Mouse (Mus musculus) Patski (cell line): Measurements from ENCODE around the gene Mpig6b. TPM values are rescaled to one million over a fixed set of nuclear protein-coding genes. Genes with fewer than 3 reads are reported as not detected.

ENCODE experiments used
- ATAC-seq: fragments of 100-300 bp; one replicate; pipeline ENCODE4 v1.8.0; 2021
- CTCF ChIA-PET: fragments of 350-600 bp; sonication (Branson Sonifier 250); formaldehyde crosslinking; loops from one replicate; lab custom pipeline; 2022; ENCODE audit warnings: inconsistent platforms; lab: Charles Lee
- POLR2A ChIA-PET: fragments of 350-600 bp; sonication (Branson Sonifier 250); formaldehyde crosslinking; loops from one replicate; lab custom pipeline; 2022; ENCODE audit warnings: antibody characterized with exemption, inconsistent platforms; lab: Charles Lee
- DNase-seq: peaks from one replicate; pipeline ENCODE4 v3.0.0-alpha.2; 2011; ENCODE audit warnings: low read depth, low spot score
- H3K27me3 ChIP-seq: fragments of 371-371 bp; one replicate; pipeline ENCODE4 v1.5.1; 2021
- CTCF ChIP-seq: fragments of 100-300 bp; IDR thresholded peaks from one replicate; pipeline ENCODE4 v1.5.1; 2021
- in situ Hi-C: fragments of 300-500 bp; cut with MboI; formaldehyde crosslinking; loops from 3 replicates; pipeline ENCODE4 v1.11.1; 2018; ENCODE audit warnings: low pct_unique_long_range_greater_than_20kb, mixed read lengths
- polyA plus RNA-seq: library from polyadenylated mRNA; unstranded; gene quantifications from one replicate; pipeline ENCODE4 v1.2.3, GENCODE M21; 2021

Mpig6b gene
- polyA plus RNA-seq, 1 experiment from 2014 or later = not detected

DNA sequence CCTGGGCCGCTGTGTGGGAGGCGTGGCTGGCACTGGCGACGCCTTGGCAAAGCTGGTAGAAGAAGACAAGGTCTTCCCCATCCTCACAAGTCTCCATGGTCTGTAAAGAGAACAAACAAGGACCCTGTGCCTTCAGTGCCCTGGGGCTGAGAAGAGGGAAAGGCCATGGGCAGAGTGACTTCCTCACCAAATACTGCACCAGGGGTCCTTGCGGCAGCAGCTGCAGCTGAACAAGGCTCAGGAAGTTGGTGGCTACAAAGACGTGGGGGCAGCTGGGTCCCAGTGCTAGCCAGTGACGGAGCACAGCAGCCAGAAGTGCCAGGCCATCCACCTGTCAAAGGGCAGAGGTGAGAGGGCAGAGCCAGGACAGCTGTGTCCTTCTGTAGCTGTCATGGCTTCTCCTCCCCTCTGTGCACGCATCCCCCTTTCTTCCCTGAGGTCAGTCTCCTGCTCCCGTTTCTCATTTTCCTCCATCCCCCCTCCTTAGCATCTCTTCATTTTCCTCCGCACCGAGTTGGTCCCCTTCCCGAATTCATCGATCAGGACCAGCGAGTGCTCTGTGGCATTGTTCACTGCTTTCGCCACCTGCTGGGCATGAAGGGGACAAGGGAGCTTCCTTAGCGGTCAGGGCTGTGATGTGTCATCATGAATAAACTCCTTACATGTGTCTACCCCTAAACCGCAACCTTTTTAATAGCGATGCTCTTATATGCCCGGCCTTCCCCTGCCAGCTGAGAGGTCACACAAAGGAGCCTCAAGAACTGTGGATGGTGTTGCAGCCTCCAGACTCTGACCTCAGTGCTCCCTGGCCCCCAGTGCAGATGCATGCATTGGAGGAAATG, 36.1 kb downstream of the Mpig6b start:
- TF ChIP-seq CTCF = no peak
- CTCF ChIA-PET = interaction anchor here (0.9 to 1.5 kb wide), 4 partner anchors 9 to 19 kb away, joined by 3 to 5 read pairs (median 4); partner anchors contain the start of gene Msh5
- no peaks in the 10 kb centered on the region for H3K27me3 ChIP-seq
- ATAC-seq (no peak), DNase-seq (no peak)
- in situ Hi-C loops = loop anchor here (5.0 kb wide), 1 partner anchor 57 kb away; the partner anchor contains the start of genes Abhd16a and Ly6g6f
- POLR2A ChIA-PET = interaction anchor here (0.5 to 1.3 kb wide), 5 partner anchors 18 to 153 kb away, joined by 3 to 4 read pairs (median 3); partner anchors contain the start of gene Clic1

DNA sequence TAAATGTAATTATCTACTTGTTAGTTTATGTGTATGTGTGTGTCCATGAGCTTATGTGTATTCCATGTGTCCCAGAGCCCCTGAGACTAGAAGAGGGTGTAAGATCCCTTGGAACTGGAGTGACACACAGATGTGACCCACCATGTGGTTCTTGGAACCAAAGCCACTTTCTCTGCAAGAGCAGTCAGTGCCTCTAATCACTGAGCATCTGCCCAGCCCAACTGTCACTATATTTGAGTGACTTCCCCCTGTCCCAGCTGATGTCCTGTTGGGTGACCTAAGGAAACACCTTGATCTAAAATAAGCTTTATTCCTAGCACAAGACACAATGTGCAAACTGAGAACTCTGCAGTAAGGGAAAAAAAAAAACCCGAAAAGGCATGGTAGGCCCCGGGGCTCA, 37.7 kb downstream of the Mpig6b start:
- in situ Hi-C loops = no loop called here
- no peak for TF ChIP-seq CTCF
- DNase-seq (no peak), ATAC-seq (no peak)
- POLR2A ChIA-PET = interaction anchor here (0.6 to 0.8 kb wide), 2 partner anchors 9 to 18 kb away, joined by 3 read pairs; partner anchors contain the start of gene Msh5
- H3K27me3 ChIP-seq = no peaks in the 10 kb centered on the region
- CTCF ChIA-PET = interaction anchor here (0.8 to 1.5 kb wide), 4 partner anchors 9 to 16 kb away, joined by 3 to 5 read pairs (median 3); no protein-coding TSS in a partner anchor

DNA sequence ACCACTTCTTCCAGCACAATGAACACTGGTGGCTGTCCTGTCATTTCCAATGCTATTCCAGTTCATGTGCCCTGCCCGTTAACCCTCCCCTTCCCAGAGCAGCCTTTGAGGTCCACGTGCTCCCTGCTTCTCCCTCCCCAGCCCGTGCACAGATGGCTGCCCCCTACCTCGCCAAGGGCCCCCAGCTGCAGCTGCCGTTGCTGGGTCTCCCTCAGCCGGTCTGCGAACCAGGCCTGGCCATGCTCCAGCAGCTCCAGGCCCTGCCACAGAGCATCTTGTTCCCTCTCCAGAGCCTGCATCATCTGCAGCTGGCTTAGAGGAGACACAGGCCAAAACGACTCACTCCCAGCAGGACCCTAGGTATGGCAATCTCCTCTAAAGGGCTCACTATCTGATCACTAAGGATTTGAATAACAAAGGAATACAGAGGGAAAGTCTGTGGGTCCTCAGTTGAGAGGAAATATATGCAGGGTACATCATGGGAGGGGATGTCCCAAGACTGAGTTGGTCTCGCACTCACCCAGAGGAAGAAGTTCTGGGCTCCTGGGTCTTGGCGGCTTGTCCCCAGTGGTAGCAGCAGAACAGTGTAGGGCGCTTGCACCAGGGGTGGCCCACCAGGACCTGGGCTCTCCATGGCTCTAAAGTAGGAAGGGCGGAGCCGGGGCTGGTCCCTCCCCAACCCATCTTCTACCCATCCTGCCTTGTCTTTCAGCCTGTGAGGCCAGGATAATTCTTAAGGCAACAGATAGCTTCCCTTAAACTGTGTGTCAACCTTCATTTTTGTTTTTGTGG, 38.5 kb downstream of the Mpig6b start, which contains the start of gene Sapcd1:
Sapcd1 (minus strand) TSS at position 740 of the 792 bp plus-strand sequence.
- in situ Hi-C loops = no loop called here
- ATAC-seq (no peak), DNase-seq (no peak)
- no peaks in the 10 kb centered on the region for H3K27me3 ChIP-seq
- POLR2A ChIA-PET = interaction anchor here (0.8 kb wide), 1 partner anchor 19 kb away, joined by 3 read pairs; the partner anchor contains the start of gene Msh5
- CTCF ChIA-PET = interaction anchor here (0.8 to 1.5 kb wide), 2 partner anchors 8 to 11 kb away, joined by 3 read pairs; no protein-coding TSS in a partner anchor
- TF ChIP-seq CTCF = no peak

DNA sequence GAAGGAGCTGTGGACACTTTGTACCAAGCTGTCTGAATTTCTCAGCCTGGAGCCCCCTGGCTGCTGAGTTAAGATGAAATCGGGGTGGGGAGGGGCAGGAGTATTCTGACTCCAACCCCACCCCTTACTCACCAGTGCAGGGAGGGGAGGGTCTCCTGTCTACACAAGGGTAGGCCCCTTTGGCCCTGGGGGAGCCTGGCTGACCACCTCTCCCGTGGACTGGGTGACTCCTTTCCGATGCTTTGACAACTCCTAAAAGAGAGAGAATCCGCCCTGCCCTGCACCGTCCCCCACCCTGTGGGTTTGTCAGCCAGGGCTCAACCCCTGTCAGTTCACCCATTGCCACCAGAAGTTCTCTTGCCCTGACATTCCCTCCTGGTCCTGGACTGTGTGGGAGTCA, 39.8 kb downstream of the Mpig6b start:
- DNase-seq (no peak), ATAC-seq (no peak)
- CTCF ChIA-PET = no interaction called here
- no peaks in the 10 kb centered on the region for H3K27me3 ChIP-seq
- POLR2A ChIA-PET = interaction anchor here (0.6 to 0.7 kb wide), 2 partner anchors 16 to 69 kb away, joined by 3 read pairs; no protein-coding TSS in a partner anchor
- in situ Hi-C loops = no loop called here
- no peak for TF ChIP-seq CTCF

DNA sequence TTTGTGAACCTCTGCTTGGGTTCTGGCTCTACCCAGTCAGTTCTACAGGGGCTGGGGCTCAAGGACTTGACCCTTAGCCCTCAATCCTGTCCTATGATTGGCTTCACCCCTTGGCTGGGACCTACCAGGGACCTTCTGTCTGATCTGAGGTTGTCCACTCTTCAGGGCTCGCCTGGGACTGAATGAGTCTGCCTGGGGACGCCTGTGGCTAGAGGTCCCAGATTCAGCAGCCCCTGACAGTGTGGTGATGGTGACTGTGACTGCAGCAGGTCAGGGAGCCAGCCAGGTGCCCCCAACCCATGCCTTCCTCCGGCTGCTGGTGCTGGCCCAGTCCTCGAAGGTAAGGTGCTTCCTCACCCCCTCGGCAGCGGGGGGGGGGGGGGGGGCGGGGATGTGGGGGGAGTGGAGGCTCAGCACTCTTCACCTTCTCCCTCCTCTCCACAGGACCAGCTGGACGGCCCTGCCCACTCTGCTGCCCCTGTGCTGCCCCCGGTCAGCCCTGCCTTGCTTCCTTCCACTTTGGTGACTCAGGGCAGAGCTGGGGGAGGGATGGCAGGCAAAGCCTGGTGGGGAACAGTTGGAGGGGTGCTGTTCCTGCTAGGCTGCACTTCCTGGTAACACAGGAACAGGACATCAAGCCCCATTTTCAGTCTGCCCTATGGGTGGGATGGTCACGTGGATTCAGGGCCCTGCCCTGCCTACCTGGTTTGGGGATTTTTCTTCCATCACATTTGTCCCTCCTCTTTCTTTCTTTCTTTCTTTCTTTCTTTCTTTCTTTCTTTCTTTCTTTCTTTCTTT, 41.1 kb downstream of the Mpig6b start:
- in situ Hi-C loops = loop anchor here (5.0 kb wide), 2 partner anchors 37 to 87 kb away; no protein-coding TSS in a partner anchor
- ATAC-seq = no peak

DNA sequence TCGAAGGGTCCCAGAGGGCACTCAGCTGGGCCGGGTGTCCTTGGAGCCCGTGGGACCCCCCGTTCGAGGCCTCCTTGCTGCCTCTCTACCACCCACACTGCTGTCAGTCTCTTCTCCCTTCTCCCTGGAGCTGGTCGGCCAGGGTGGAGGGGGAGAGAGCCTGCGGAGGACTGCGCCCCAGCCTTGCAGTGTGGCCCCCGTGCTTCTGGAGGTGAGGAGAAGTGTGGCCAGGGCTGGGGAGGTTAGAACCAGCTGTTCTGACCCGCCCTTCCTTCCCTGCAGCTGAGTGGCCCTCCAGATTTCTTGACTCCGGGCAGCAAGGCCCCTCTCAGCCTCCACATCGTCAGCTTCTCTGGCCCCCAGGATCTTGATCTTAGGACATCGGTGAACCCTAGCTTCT, 41.7 kb downstream of the Mpig6b start:
- no peak for TF ChIP-seq CTCF
- ATAC-seq (no peak), DNase-seq (no peak)
- ChIA-PET POLR2A (no interaction called here), CTCF (interaction anchor here (0.8 kb wide), 1 partner anchor 35 kb away, joined by 3 read pairs; the partner anchor contains the start of gene Ddah2)
- in situ Hi-C loops = loop anchor here (5.0 kb wide), 2 partner anchors 38 to 88 kb away; no protein-coding TSS in a partner anchor
- H3K27me3 ChIP-seq = no peaks in the 10 kb centered on the region

More for the DNA sequence above, 41.1 kb downstream of the Mpig6b start:
- H3K27me3 ChIP-seq = no peaks in the 10 kb centered on the region
- DNase-seq = no peak
- ChIA-PET CTCF (interaction anchor here (0.8 kb wide), 1 partner anchor 35 kb away, joined by 3 read pairs; the partner anchor contains the start of gene Ddah2), POLR2A (interaction anchor here (0.7 kb wide), 1 partner anchor 82 kb away, joined by 6 read pairs; no protein-coding TSS in a partner anchor)
- no peak for TF ChIP-seq CTCF

DNA sequence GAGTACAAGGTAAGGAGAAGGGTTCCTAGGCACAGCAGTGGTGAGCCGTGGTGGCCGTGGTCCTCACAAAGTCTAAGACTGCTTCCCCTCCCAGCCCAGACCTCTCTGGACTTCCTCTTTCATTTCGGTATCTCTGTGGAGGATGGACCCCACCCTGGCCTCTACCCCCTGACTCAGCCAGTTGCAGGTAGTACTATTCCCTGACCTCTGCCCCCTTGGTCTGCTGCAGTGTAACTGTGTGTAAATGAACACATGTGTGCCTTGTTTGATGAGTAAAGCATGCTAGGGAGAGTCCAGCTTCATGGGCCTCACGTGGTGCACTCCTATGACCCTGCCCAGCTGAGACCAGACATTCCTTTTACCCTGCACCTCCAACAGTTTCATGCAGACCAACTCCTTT, 42.2 kb downstream of the Mpig6b start:
- POLR2A ChIA-PET = no interaction called here
- no peaks in the 10 kb centered on the region for H3K27me3 ChIP-seq
- CTCF ChIA-PET = interaction anchor here (0.5 to 0.8 kb wide), 2 partner anchors 28 to 36 kb away, joined by 3 read pairs; partner anchors contain the start of gene Ddah2
- ATAC-seq (no peak), DNase-seq (no peak)
- TF ChIP-seq CTCF = no peak
- in situ Hi-C loops = loop anchor here (5.0 kb wide), 2 partner anchors 39 to 89 kb away; no protein-coding TSS in a partner anchor

DNA sequence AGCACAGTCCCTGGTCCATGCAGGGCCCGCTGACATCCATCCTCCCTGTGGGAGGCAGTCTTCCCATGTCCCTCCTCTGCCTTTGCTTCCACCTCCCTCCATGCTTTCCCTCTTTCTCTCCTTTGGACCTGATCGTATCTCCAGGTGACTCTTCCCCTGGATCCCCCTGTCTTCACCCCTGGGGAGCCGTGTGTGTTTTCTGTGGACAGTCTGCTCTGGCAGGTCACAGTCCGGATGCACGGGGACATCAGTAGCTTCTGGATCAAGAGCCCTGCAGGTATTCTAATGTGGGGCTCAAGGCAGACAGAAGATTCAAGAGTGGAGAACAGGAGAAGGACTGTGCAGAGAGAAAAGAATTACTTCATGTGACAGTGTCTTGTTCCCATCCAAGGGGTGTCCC, 42.8 kb downstream of the Mpig6b start:
- DNase-seq (no peak), ATAC-seq (no peak)
- H3K27me3 ChIP-seq = no peaks in the 10 kb centered on the region
- no peak for TF ChIP-seq CTCF
- CTCF ChIA-PET = interaction anchor here (0.5 to 2.7 kb wide), 4 partner anchors 19 to 98 kb away, joined by 3 to 12 read pairs (median 4); partner anchors contain the start of gene Gpank1
- POLR2A ChIA-PET = no interaction called here
- in situ Hi-C loops = loop anchor here (5.0 kb wide), 2 partner anchors 39 to 89 kb away; no protein-coding TSS in a partner anchor
